Mouse (Mus musculus) MEL (cell line): Measurements from ENCODE around the gene Cdk14.

ENCODE experiments used
- CTCF ChIP-seq, 3 experiments: IDR thresholded peaks in 2 of 3; conservative IDR thresholded peaks in 1 of 3; 2 replicates each; pipeline ENCODE4 v1.5.1; 2011 to 2012; ENCODE audit warnings: low read length in 3 of 3, low read depth in 2 of 3, mild to moderate bottlenecking in 2 of 3, improper control_type of control experiment in 1 of 3, inconsistent platforms in 1 of 3, mixed read lengths in 1 of 3, moderate library complexity in 1 of 3; ENCODE audit not compliant: control insufficient read depth in 1 of 3, insufficient read depth in 1 of 3, poor library complexity in 1 of 3, severe bottlenecking in 1 of 3
- ELF1 ChIP-seq: IDR thresholded peaks from 2 replicates; pipeline ENCODE4 v1.6.1; 2014; ENCODE audit warnings: low read depth, mild to moderate bottlenecking, inconsistent platforms, low read length, improper control_type of control experiment, moderate library complexity
- EP300 ChIP-seq, 2 experiments: IDR thresholded peaks; 2 replicates each; pipeline ENCODE4 v1.6.1; 2011; ENCODE audit warnings: improper control_type of control experiment in 2 of 2, low read length in 2 of 2, low read depth in 1 of 2, mild to moderate bottlenecking in 1 of 2
- USF1 ChIP-seq: IDR thresholded peaks from 2 replicates; pipeline ENCODE4 v1.6.1; 2014; ENCODE audit warnings: low read depth, mild to moderate bottlenecking, inconsistent platforms, low read length, improper control_type of control experiment, moderate library complexity

- TF ChIP-seq USF1 (no peak), CTCF (IDR thresholded peaks at IDR 0.05 in 2 of 3, conservative IDR thresholded peaks at IDR 0.05 in 1 of 3; ENCODE audit: control insufficient read depth in 1 of 3, insufficient read depth in 1 of 3, low read depth in 2 of 3, low read length in 3 of 3, poor library complexity in 1 of 3, severe bottlenecking in 1 of 3) (no peak), ELF1 (no peak), EP300 (IDR thresholded peaks at IDR 0.05; ENCODE audit: low read depth in 1 of 2, low read length in 2 of 2) (no peak)
Measured at GRCm38 (mm10) chr5:4866945-4867344, 553.2 kb downstream of the Cdk14 start.
